Mouse (Mus musculus) C2C12 (cell line): ENCODE data around the gene Lpin2. TPM values are rescaled to one million over a fixed set of nuclear protein-coding genes. Genes with fewer than 3 reads are reported as not detected.

Experiments used
- H3K27me3 ChIP-seq: one replicate; pipeline ENCODE4 v1.6.1; 2011; ENCODE audit not compliant: control insufficient read depth, insufficient read depth, insufficient read length
- H3K36me3 ChIP-seq: one replicate; pipeline ENCODE4 v1.6.1; 2011; ENCODE audit not compliant: control insufficient read depth, insufficient read depth
- H3K4me3 ChIP-seq: one replicate; pipeline ENCODE4 v1.5.1; 2011; ENCODE audit warnings: mild to moderate bottlenecking, control low read depth; ENCODE audit not compliant: poor library complexity, insufficient read depth, severe bottlenecking
- H3K79me2 ChIP-seq: one replicate; pipeline ENCODE4 v1.6.1; 2011; ENCODE audit not compliant: control insufficient read depth, insufficient read depth
- H3K79me3 ChIP-seq: one replicate; pipeline ENCODE4 v1.6.1; 2011; ENCODE audit warnings: low read depth, control low read depth
- H3ac ChIP-seq: one replicate; pipeline ENCODE3; 2011; ENCODE audit warnings: low read depth; ENCODE audit not compliant: control insufficient read depth, insufficient read length
- CEBPB ChIP-seq: IDR thresholded peaks from one replicate; pipeline ENCODE4 v1.6.1; 2011; ENCODE audit warnings: low read depth, mild to moderate bottlenecking, control low read depth, moderate library complexity
- CTCF ChIP-seq: IDR thresholded peaks from one replicate; pipeline ENCODE4 v1.5.1; 2011; ENCODE audit not compliant: control insufficient read depth, insufficient read depth, insufficient read length
- FOSL1 ChIP-seq: IDR thresholded peaks from one replicate; pipeline ENCODE4 v1.8.0; 2011; ENCODE audit warnings: mild to moderate bottlenecking, low read length; ENCODE audit not compliant: poor library complexity, insufficient read depth, severe bottlenecking
- MAX ChIP-seq: IDR thresholded peaks from one replicate; pipeline ENCODE4 v1.6.1; 2011; ENCODE audit warnings: mild to moderate bottlenecking, control low read depth
- MYOD1 ChIP-seq: IDR thresholded peaks from one replicate; pipeline ENCODE4 v1.6.1; 2011; ENCODE audit warnings: low read depth; ENCODE audit not compliant: control insufficient read depth, insufficient read length
- MYOG ChIP-seq: IDR thresholded peaks from one replicate; pipeline ENCODE4 v1.6.1; 2011; ENCODE audit not compliant: control insufficient read depth, insufficient read length; ENCODE audit errors: extremely low read depth
- USF1 ChIP-seq: IDR thresholded peaks from one replicate; pipeline ENCODE4 v1.6.1; 2011; ENCODE audit warnings: low read depth, mild to moderate bottlenecking, control low read depth, moderate library complexity
- polyA plus RNA-seq: library from polyadenylated mRNA; unstranded; fragments of >200 nt; fragmentation: generic; extraction: Trizol; gene quantifications from one replicate; pipeline ENCODE4 v1.2.1, GENCODE M21; 2012; ENCODE audit warnings: missing spikeins

Gene Lpin2
- polyA plus RNA-seq, 1 experiment, result 9.3 TPM

DNA sequence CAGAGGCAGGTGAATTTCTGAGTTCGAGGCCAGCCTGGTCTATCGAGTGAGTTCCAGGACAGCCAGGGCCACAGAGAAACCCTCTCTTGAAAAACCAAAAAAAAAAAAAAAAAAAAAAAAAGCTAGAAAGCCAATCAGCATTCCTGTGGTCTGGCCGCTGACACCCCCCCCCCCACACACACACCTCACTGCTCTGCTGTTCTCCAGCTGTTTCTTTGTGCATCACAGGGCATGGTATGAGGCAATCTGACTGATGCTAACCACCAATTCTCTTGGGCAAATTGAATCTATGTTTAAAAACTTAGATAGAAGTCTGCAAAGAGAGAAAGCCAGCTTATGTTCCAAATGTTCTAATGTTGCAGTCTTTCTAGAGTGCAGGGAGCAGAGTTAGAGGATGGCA lies 14.1 kb downstream of the Lpin2 start:
- H3K79me2 ChIP-seq, result peaks cover 91% of the 10 kb centered on the region
- H3K27me3 ChIP-seq, result no peaks in the 10 kb centered on the region
- peaks cover 55% of the 10 kb centered on the region for H3K79me3 ChIP-seq
- H3K4me3 ChIP-seq, result no peak overlapping the region
- TF ChIP-seq MYOD1 (peak; percentile 67), CTCF (no peak), MYOG (no peak), CEBPB (peak; percentile 81)
- H3K36me3 ChIP-seq, result no peaks in the 10 kb centered on the region
- H3ac ChIP-seq, result no peak overlapping the region

DNA sequence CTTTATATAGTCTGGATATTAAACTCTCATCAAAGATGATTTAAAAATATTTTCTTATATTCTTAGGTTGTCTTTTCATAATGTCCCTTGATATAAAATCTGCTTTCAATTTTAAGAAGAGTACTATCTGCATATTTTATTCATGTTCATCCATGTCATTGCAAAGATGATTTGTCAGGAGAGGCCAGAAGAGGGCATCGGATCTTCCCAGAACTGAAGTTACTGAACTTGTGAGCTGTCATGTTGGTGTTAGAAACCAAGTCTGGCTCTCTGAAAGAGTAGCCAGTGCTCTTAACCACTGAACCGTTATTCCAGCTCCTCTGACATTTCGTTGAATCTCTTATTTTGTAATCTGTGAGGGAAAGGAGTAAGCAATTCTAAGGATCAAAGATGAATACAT lies 17.0 kb downstream of the Lpin2 start:
- Histone ChIP-seq H3K36me3 (no peaks in the 10 kb centered on the region), H3K4me3 (no peak overlapping the region), H3K27me3 (no peaks in the 10 kb centered on the region), H3K79me2 (peaks cover 93% of the 10 kb centered on the region), H3K79me3 (peaks cover 55% of the 10 kb centered on the region), H3ac (no peak overlapping the region)
- TF ChIP-seq MAX (no peak), FOSL1 (no peak)

DNA sequence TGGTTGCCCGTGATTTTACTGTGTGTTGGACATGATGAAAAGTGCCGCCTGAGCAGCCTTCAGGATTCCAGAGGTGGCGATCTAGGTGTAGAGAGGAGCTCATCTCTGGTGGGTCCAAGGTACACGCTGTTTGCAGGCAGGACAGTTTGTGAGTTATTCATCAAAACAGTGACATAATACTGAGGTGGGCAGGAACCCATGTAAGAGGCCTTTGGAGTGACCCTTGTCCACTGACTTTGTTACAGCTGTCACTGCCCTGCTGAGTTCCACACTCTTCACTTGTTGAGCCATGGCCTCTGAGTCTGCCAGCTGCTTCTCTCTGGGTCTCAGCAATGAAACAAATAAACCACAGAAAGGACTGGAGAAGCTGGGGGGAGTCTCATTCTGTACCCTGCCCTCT lies 19.8 kb downstream of the Lpin2 start:
- no peak overlapping the region for H3ac ChIP-seq
- H3K79me3 ChIP-seq, result peaks cover 53% of the 10 kb centered on the region
- no peaks in the 10 kb centered on the region for H3K27me3 ChIP-seq
- TF ChIP-seq MYOD1 (peak; percentile 48), MAX (no peak), CEBPB (no peak), FOSL1 (no peak)
- H3K79me2 ChIP-seq, result peaks cover 94% of the 10 kb centered on the region
- H3K4me3 ChIP-seq, result no peak overlapping the region
- H3K36me3 ChIP-seq, result no peaks in the 10 kb centered on the region

DNA sequence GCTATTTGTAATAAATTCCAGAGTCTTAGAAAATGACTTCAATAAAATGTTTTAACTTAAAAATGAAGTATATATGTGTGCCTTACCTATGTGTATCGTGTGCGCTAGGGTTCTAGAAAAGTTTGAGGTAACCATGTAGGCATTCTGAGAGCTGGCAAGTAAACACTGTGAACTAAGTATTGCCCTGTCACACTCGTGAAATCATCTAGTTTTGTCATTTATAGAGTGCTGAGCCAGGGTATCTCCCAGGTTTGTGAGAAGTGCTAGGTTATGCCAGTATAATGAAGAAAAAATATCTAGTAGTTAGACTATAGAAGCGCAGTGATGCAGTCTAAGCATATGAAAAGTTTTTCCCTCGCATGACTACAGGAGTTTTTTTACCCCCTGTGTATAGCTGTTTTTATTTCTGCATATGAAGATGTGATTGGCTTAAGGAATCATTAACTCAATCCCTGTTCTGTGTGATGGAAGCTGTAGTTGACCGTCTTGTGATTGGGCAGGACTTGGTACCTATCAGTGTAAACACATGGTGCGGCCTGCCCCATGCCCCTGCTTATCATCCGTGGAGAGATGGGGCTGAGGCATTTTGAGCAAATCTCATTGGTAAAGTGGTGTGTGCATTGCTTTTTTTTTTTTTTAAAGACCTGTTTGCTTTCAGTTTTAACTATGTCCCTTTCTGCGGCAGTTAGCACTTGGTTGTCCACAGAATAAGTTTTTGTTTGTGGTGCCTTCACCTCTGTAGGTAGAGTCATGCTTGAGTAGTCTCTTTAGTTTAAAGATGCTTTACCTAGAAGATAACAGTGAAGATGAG lies 21.8 kb downstream of the Lpin2 start:
- peaks cover 7% of the 10 kb centered on the region for H3K36me3 ChIP-seq
- H3ac ChIP-seq, result no peak overlapping the region
- peaks cover 52% of the 10 kb centered on the region for H3K79me3 ChIP-seq
- TF ChIP-seq MYOD1, result no peak
- no peak for TF ChIP-seq MYOG
- TF ChIP-seq CTCF, result no peak
- TF ChIP-seq USF1, result no peak
- no peak for TF ChIP-seq CEBPB
- no peak for TF ChIP-seq FOSL1
- TF ChIP-seq MAX, result no peak
- no peak overlapping the region for H3K4me3 ChIP-seq
- no peaks in the 10 kb centered on the region for H3K27me3 ChIP-seq
- peaks cover 94% of the 10 kb centered on the region for H3K79me2 ChIP-seq

- H3ac ChIP-seq, result no peak overlapping the region
- no peak overlapping the region for H3K4me3 ChIP-seq
- peaks cover 94% of the 10 kb centered on the region for H3K79me2 ChIP-seq
- H3K27me3 ChIP-seq, result no peaks in the 10 kb centered on the region
- no peak for TF ChIP-seq USF1
- no peak for TF ChIP-seq CTCF
- TF ChIP-seq MAX, result no peak
- TF ChIP-seq MYOG, result no peak
- no peak for TF ChIP-seq MYOD1
- no peak for TF ChIP-seq FOSL1
- no peak for TF ChIP-seq CEBPB
- peaks cover 7% of the 10 kb centered on the region for H3K36me3 ChIP-seq
- peaks cover 52% of the 10 kb centered on the region for H3K79me3 ChIP-seq
Measured at GRCm38 (mm10) chr17:71204809-71205091, 22.4 kb downstream of the Lpin2 start.

DNA sequence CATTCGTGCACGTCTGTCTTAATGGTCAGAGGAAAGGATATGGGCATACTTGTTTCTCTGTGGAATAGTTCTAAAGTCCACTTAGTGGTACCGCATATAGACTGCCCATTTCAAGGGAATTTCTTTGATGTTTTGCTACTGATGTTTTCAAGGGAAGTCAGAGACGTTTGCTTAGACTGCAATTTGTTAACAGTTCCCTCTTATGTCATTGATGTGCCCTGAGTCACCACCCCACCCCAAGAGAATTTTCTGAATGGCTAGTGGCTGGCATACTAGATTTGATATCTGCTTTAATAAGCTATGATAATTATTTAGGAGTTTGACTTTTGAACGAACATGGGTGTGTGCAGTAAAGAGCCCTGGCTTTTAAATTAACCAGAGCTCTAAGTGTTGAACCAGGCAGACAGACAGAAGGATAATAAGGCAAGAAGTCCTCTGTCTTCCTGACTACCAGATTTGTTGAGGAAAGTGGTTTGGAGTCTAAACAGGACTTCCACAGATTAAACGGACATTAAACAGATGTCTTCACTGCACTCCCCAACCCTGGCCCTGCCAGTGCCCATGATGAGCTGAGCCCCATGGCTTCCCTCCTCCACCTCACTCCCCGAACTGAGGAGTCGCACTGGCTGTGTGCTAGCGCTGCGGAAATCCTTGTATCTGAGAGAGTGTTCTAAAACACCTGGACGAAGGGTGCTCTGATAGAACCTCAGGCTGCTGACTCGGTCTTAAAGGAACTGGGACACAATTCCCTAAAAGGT lies 24.0 kb downstream of the Lpin2 start:
- H3K36me3 ChIP-seq, result peaks cover 7% of the 10 kb centered on the region
- no peak overlapping the region for H3K4me3 ChIP-seq
- peaks cover 48% of the 10 kb centered on the region for H3K79me3 ChIP-seq
- TF ChIP-seq MAX, result no peak
- no peak for TF ChIP-seq MYOG
- no peak for TF ChIP-seq USF1
- TF ChIP-seq CEBPB, result no peak
- TF ChIP-seq FOSL1, result no peak
- no peak for TF ChIP-seq MYOD1
- no peak for TF ChIP-seq CTCF
- H3ac ChIP-seq, result no peak overlapping the region
- H3K27me3 ChIP-seq, result no peaks in the 10 kb centered on the region
- H3K79me2 ChIP-seq, result peaks cover 94% of the 10 kb centered on the region
